Mouse (Mus musculus) CH12.LX (cell line): ENCODE data around the gene Zc3h4. TPM values are rescaled to one million over a fixed set of nuclear protein-coding genes. Genes with fewer than 3 reads are reported as not detected.

ENCODE experiments used
- DNase-seq: peaks from one replicate; pipeline ENCODE4 v3.0.0-alpha.2; 2013; ENCODE audit errors: extremely low read depth
- H3K27ac ChIP-seq: 2 replicates; pipeline ENCODE4 v1.5.1; 2012; ENCODE audit warnings: low read depth, mild to moderate bottlenecking, control low read depth, moderate library complexity; ENCODE audit not compliant: insufficient read depth
- H3K27me3 ChIP-seq: replicated peaks from 2 replicates; pipeline ENCODE3; 2012; ENCODE audit warnings: inconsistent platforms
- H3K36me3 ChIP-seq, 2 experiments: replicated peaks in 1 of 2; 2 replicates each; pipeline versions ENCODE3 to v1.6.1; 2012; ENCODE audit warnings: inconsistent platforms in 1 of 2, low read length in 1 of 2, mild to moderate bottlenecking in 1 of 2, mixed read lengths in 1 of 2, moderate library complexity in 1 of 2; ENCODE audit not compliant: control insufficient read depth in 1 of 2, insufficient read depth in 1 of 2
- H3K4me1 ChIP-seq, 2 experiments: 2 replicates each; pipeline ENCODE4 v1.6.1; 2012; ENCODE audit warnings: inconsistent platforms in 1 of 2, moderate library complexity in 1 of 2; ENCODE audit not compliant: insufficient read depth in 2 of 2, control insufficient read depth in 1 of 2
- H3K4me2 ChIP-seq: 2 replicates; pipeline ENCODE4 v1.6.1; 2012; ENCODE audit warnings: low read depth, mild to moderate bottlenecking, control low read depth; ENCODE audit not compliant: poor library complexity, insufficient read depth, severe bottlenecking
- H3K4me3 ChIP-seq, 3 experiments: fragments of 150-350 bp in 1 of 3; sonication (generic) in 1 of 3; replicated peaks in 1 of 3; 2 replicates each; pipeline versions ENCODE3 to v1.5.1; 2011 to 2012; ENCODE audit warnings: low read depth in 2 of 3, low read length in 2 of 3, mild to moderate bottlenecking in 2 of 3, moderate library complexity in 2 of 3, control low read depth in 1 of 3, improper control_type of control experiment in 1 of 3, inconsistent platforms in 1 of 3, mixed read lengths in 1 of 3; ENCODE audit not compliant: poor library complexity in 1 of 3
- H3K79me2 ChIP-seq: replicated peaks from 2 replicates; pipeline ENCODE4 v1.6.1; 2012; ENCODE audit warnings: mild to moderate bottlenecking, moderate library complexity; ENCODE audit not compliant: control insufficient read depth, poor library complexity, insufficient read depth, severe bottlenecking; ENCODE audit errors: extremely low read depth
- H3K9ac ChIP-seq: 2 replicates; pipeline ENCODE4 v1.6.1; 2012; ENCODE audit warnings: low read depth, mild to moderate bottlenecking, control low read depth, moderate library complexity; ENCODE audit not compliant: insufficient read depth
- H3K9me3 ChIP-seq: replicated peaks from 2 replicates; pipeline ENCODE3; 2012; ENCODE audit warnings: low read length, inconsistent platforms, mixed read lengths
- BHLHE40 ChIP-seq: IDR thresholded peaks from 2 replicates; pipeline ENCODE4 v1.6.1; 2011; ENCODE audit warnings: mild to moderate bottlenecking, low read depth, low read length, improper control_type of control experiment
- CHD1 ChIP-seq: IDR thresholded peaks from 2 replicates; pipeline ENCODE4 v1.6.1; 2012; ENCODE audit warnings: low read depth, low read length, improper control_type of control experiment, inconsistent platforms
- CHD2 ChIP-seq: IDR thresholded peaks from 2 replicates; pipeline ENCODE4 v1.6.1; 2011; ENCODE audit warnings: low read length, improper control_type of control experiment
- CTCF ChIP-seq, 2 experiments: IDR thresholded peaks in 1 of 2; conservative IDR thresholded peaks in 1 of 2; 2 replicates each; pipeline ENCODE4 v1.5.1; 2011 to 2012; ENCODE audit warnings: low read depth in 2 of 2, low read length in 2 of 2, improper control_type of control experiment in 1 of 2, inconsistent platforms in 1 of 2, mild to moderate bottlenecking in 1 of 2, moderate library complexity in 1 of 2
- E2F4 ChIP-seq: IDR thresholded peaks from 2 replicates; pipeline ENCODE4 v1.6.1; 2011; ENCODE audit warnings: low read depth, low read length, improper control_type of control experiment; ENCODE audit not compliant: insufficient replicate concordance
- ELF1 ChIP-seq: IDR thresholded peaks from 2 replicates; pipeline ENCODE4 v1.6.1; 2014; ENCODE audit warnings: low read depth, mild to moderate bottlenecking, inconsistent platforms, low read length, improper control_type of control experiment
- EP300 ChIP-seq: IDR thresholded peaks from 2 replicates; pipeline ENCODE4 v1.6.1; 2011; ENCODE audit warnings: low read length, improper control_type of control experiment
- ETS1 ChIP-seq: conservative IDR thresholded peaks from 2 replicates; pipeline ENCODE4 v1.6.1; 2012; ENCODE audit warnings: low read depth, mild to moderate bottlenecking, inconsistent platforms, low read length, improper control_type of control experiment, moderate library complexity
- GABPA ChIP-seq: IDR thresholded peaks from 2 replicates; pipeline ENCODE4 v1.6.1; 2012; ENCODE audit warnings: low read depth, low read length, improper control_type of control experiment, inconsistent platforms; ENCODE audit not compliant: insufficient replicate concordance
- HCFC1 ChIP-seq: IDR thresholded peaks from 2 replicates; pipeline ENCODE4 v1.6.1; 2012; ENCODE audit warnings: low read depth, mild to moderate bottlenecking, inconsistent platforms, low read length, improper control_type of control experiment
- JUN ChIP-seq: IDR thresholded peaks from 2 replicates; pipeline ENCODE4 v1.6.1; 2011; ENCODE audit warnings: low read depth, mild to moderate bottlenecking, low read length, improper control_type of control experiment, moderate library complexity; ENCODE audit not compliant: insufficient read depth
- JUND ChIP-seq: conservative IDR thresholded peaks from 2 replicates; pipeline ENCODE4 v1.6.1; 2011; ENCODE audit warnings: low read depth, low read length, improper control_type of control experiment
- KAT2A ChIP-seq: IDR thresholded peaks from 2 replicates; pipeline ENCODE4 v1.6.1; 2012; ENCODE audit warnings: low read length, improper control_type of control experiment, inconsistent platforms; ENCODE audit not compliant: insufficient replicate concordance
- MAFK ChIP-seq: IDR thresholded peaks from 2 replicates; pipeline ENCODE4 v1.6.1; 2011; ENCODE audit warnings: low read length, improper control_type of control experiment; ENCODE audit not compliant: insufficient replicate concordance
- MAX ChIP-seq: IDR thresholded peaks from 2 replicates; pipeline ENCODE4 v1.6.1; 2011; ENCODE audit warnings: low read length, improper control_type of control experiment
- MAZ ChIP-seq: IDR thresholded peaks from 2 replicates; pipeline ENCODE4 v1.6.1; 2012; ENCODE audit warnings: low read depth, mild to moderate bottlenecking, inconsistent platforms, low read length, improper control_type of control experiment, moderate library complexity
- MEF2A ChIP-seq: IDR thresholded peaks from 2 replicates; pipeline ENCODE4 v1.6.1; 2014; ENCODE audit warnings: low read depth, mild to moderate bottlenecking, inconsistent platforms, low read length, improper control_type of control experiment, borderline replicate concordance
- MXI1 ChIP-seq: IDR thresholded peaks from 2 replicates; pipeline ENCODE4 v1.6.1; 2011; ENCODE audit warnings: mild to moderate bottlenecking, low read depth, low read length, improper control_type of control experiment
- MYC ChIP-seq: IDR thresholded peaks from 2 replicates; pipeline ENCODE4 v1.6.1; 2011; ENCODE audit warnings: low read depth, mild to moderate bottlenecking, improper control_type of control experiment, low read length
- NELFE ChIP-seq: IDR thresholded peaks from 2 replicates; pipeline ENCODE4 v1.6.1; 2011; ENCODE audit warnings: low read depth, low read length, improper control_type of control experiment
- NRF1 ChIP-seq: IDR thresholded peaks from 2 replicates; pipeline ENCODE4 v1.6.1; 2014; ENCODE audit warnings: low read depth, mild to moderate bottlenecking, inconsistent platforms, low read length, improper control_type of control experiment, moderate library complexity
- PAX5 ChIP-seq: IDR thresholded peaks from 2 replicates; pipeline ENCODE4 v1.6.1; 2012; ENCODE audit warnings: low read length, inconsistent platforms, mixed read lengths
- POLR2A ChIP-seq: IDR thresholded peaks from 2 replicates; pipeline ENCODE4 v1.6.1; 2011; ENCODE audit warnings: low read depth, mild to moderate bottlenecking, improper control_type of control experiment, low read length
- POLR2AphosphoS2 ChIP-seq: IDR thresholded peaks from 2 replicates; pipeline ENCODE4 v1.6.1; 2011; ENCODE audit warnings: low read depth, low read length, improper control_type of control experiment
- RAD21 ChIP-seq: IDR thresholded peaks from 2 replicates; pipeline ENCODE4 v1.6.1; 2011; ENCODE audit warnings: low read depth, mild to moderate bottlenecking, low read length, improper control_type of control experiment, moderate library complexity
- RCOR1 ChIP-seq: conservative IDR thresholded peaks from 2 replicates; pipeline ENCODE4 v1.6.1; 2012; ENCODE audit warnings: low read depth, mild to moderate bottlenecking, inconsistent platforms, low read length, improper control_type of control experiment
- SIN3A ChIP-seq: IDR thresholded peaks from 2 replicates; pipeline ENCODE4 v1.6.1; 2012; ENCODE audit warnings: low read length, improper control_type of control experiment, inconsistent platforms
- SMC3 ChIP-seq: IDR thresholded peaks from 2 replicates; pipeline ENCODE4 v1.6.1; 2011; ENCODE audit warnings: low read depth, low read length, improper control_type of control experiment
- TBP ChIP-seq: conservative IDR thresholded peaks from 2 replicates; pipeline ENCODE4 v1.6.1; 2011; ENCODE audit warnings: low read depth, low read length, improper control_type of control experiment
- TCF12 ChIP-seq: IDR thresholded peaks from 2 replicates; pipeline ENCODE4 v1.6.1; 2014; ENCODE audit warnings: low read depth, mild to moderate bottlenecking, inconsistent platforms, low read length, improper control_type of control experiment
- UBTF ChIP-seq: IDR thresholded peaks from 2 replicates; pipeline ENCODE4 v1.6.1; 2012; ENCODE audit warnings: low read depth, mild to moderate bottlenecking, inconsistent platforms, low read length, improper control_type of control experiment, moderate library complexity
- USF1 ChIP-seq: IDR thresholded peaks from 2 replicates; pipeline ENCODE4 v1.6.1; 2014; ENCODE audit warnings: low read depth, mild to moderate bottlenecking, inconsistent platforms, low read length, improper control_type of control experiment
- USF2 ChIP-seq: conservative IDR thresholded peaks from 2 replicates; pipeline ENCODE4 v1.6.1; 2011; ENCODE audit warnings: low read depth, low read length, improper control_type of control experiment
- ZC3H11A ChIP-seq: IDR thresholded peaks from 2 replicates; pipeline ENCODE4 v1.6.1; 2012; ENCODE audit warnings: low read depth, mild to moderate bottlenecking, inconsistent platforms, low read length, improper control_type of control experiment
- ZKSCAN1 ChIP-seq: IDR thresholded peaks from 2 replicates; pipeline ENCODE4 v1.6.1; 2012; ENCODE audit warnings: low read depth, inconsistent platforms, low read length, improper control_type of control experiment, borderline replicate concordance
- ZMIZ1 ChIP-seq: IDR thresholded peaks from 2 replicates; pipeline ENCODE4 v1.6.1; 2012; ENCODE audit warnings: low read depth, mild to moderate bottlenecking, inconsistent platforms, low read length, improper control_type of control experiment
- ZNF384 ChIP-seq: IDR thresholded peaks from 2 replicates; pipeline ENCODE4 v1.6.1; 2012; ENCODE audit warnings: low read depth, low read length, improper control_type of control experiment, inconsistent platforms
- dilution Hi-C: fragments of 300-500 bp; cut with MboI; formaldehyde crosslinking; loops from 2 replicates; pipeline ENCODE4 v1.14.3; 2020; ENCODE audit warnings: low sequenced_read_pairs; ENCODE audit not compliant: extremely low pct_unique_long_range_greater_than_20kb, extremely low pct_ligation_motif_present
- in situ Hi-C: fragments of 300-500 bp; cut with MboI; formaldehyde crosslinking; loops from 3 replicates; pipeline ENCODE4 v1.14.3; 2019; ENCODE audit warnings: low sequenced_read_pairs, low pct_ligation_motif_present, low pct_unique_long_range_greater_than_20kb, mixed read lengths
- polyA plus RNA-seq: library from polyadenylated mRNA; unstranded; fragments of >175 nt; gene quantifications from 2 replicates; pipeline ENCODE4 v1.2.1, GENCODE M21; 2012; ENCODE audit warnings: low read depth; ENCODE audit not compliant: insufficient read length
- total RNA-seq, 2 experiments: library from RNA; depleted of rRNA; stranded (reverse); fragments of 300-350 nt in 1 of 2; fragments of >200 nt in 1 of 2; gene quantifications; 2 replicates each; pipeline ENCODE4 v1.2.3; 2012 to 2014

The Zc3h4 gene
- total and polyA plus RNA-seq, 3 experiments, result 10.0 to 34.0 (median 30.4) TPM

DNA sequence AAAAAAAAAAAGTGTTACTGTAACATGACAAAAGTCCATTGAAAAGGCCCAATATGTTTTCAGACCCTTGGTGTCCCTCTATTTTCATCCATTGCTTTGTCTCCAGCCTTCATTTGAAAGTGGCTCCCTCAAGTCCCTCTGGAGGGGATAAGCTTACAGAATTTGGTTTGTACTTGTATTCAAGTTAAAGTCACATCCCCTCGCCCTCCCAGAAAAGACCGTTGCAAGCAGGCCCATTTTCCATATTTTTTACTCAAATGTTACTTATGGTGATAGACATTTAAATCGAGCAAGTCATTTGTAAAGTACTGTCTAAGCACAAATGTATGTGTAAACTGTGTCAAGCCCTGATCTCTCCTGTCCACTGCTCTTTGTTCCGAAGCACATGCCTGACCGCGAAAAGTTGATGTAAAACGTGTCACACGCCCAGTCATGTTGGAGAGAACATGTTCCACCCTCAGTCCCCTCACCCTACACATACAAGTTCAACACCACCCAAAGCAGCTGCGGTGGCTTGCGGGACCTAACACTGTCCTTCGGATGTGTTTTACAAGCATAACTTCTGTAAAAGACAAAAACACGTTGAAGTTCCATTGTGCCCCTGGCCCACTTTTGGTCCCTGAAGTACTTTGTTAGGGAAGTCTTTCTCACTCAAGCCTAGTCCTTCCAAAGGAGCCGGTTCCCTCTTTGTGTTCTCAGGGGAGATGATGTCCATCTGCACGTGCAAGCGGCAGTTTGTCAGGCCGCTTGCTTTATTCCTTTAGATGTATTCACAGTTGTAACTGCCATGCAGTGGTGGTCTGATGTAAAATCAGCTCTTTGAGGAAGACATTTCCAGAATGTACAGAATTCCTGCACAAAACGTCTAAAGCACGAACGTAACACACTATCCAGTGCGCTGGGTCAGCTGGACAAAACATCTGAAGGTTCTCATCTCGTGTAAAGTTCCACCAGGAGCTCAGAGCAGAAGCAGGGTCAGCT lies 2.5 kb downstream of the Zc3h4 start:
- peak overlapping the region; percentile 87 to 91 (median 90) for H3K4me3 ChIP-seq
- in situ Hi-C loops, result no loop called here
- H3K4me2 ChIP-seq, result peak overlapping the region; percentile 29
- no peaks in the 10 kb centered on the region for H3K9me3 ChIP-seq
- dilution Hi-C loops, result no loop called here
- peak; percentile 83 for DNase-seq
- H3K79me2 ChIP-seq, result peaks cover 51% of the 10 kb centered on the region
- H3K9ac ChIP-seq, result peak overlapping the region; percentile 99
- peaks cover 11 to 50% of the 10 kb centered on the region in 2 experiments for H3K4me1 ChIP-seq
- H3K27ac ChIP-seq, result peak overlapping the region; percentile 51
- H3K36me3 ChIP-seq, result peaks cover 0 to 20% of the 10 kb centered on the region in 2 experiments
- H3K27me3 ChIP-seq, result no peaks in the 10 kb centered on the region
- TF ChIP-seq UBTF (no peak), MEF2A (peak; percentile 20; the same call in 1 of the 2 replicates), CHD2 (0 out of 2 replicates have a peak, but pooled peaks have one; percentile 38), EP300 (no peak), SMC3 (no peak), JUND (no peak), ZMIZ1 (no peak; the same call in 1 of the 2 replicates), TCF12 (peak; percentile 36; the same call in 1 of the 2 replicates), POLR2AphosphoS2 (no peak; the same call in 1 of the 2 replicates), ZNF384 (no peak), SIN3A (no peak; the same call in none of the 2 replicates), CTCF (conservative IDR thresholded peaks at IDR 0.05 in 1 of 2, IDR thresholded peaks at IDR 0.05 in 1 of 2; ENCODE audit: low read depth in 2 of 2, low read length in 2 of 2) (no peak), E2F4 (no peak), MYC (peak; percentile 99), MAX (peak; percentile 97), HCFC1 (no peak), ETS1 (0 out of 2 replicates have a peak, but pooled peaks have one; percentile 48), CHD1 (peak; percentile 84), ZKSCAN1 (no peak), NELFE (peak; percentile 33; the same call in 1 of the 2 replicates), USF1 (no peak), USF2 (no peak), KAT2A (0 out of 2 replicates have a peak, but pooled peaks have one; percentile 30), PAX5 (no peak), MAZ (no peak; the same call in 1 of the 2 replicates), BHLHE40 (peak; percentile 91), GABPA (no peak), MAFK (no peak), JUN (no peak), POLR2A (peak; percentile 67), ZC3H11A (no peak), RAD21 (no peak), ELF1 (no peak), RCOR1 (no peak), NRF1 (no peak), MXI1 (peak; percentile 85), TBP (peak; percentile 47; the same call in 1 of the 2 replicates)
